Mouse (Mus musculus) right cerebral cortex, postnatal 36 days (tissue): ENCODE data around the gene Cytip.
"Not testable (repeated sequence)": the region's sequence is repeated elsewhere in the genome, so short reads cannot be mapped to it uniquely, and the experiment has no call there.

Source experiments
- DNase-seq, 2 experiments: peaks; one replicate each; pipeline ENCODE4 v3.0.0; 2022; ENCODE audit warnings: low spot score in 2 of 2, mixed read lengths in 1 of 2

Cytip gene

GRCm38 (mm10) chr2:58107887-58108286 lies 87.4 kb downstream of the Cytip start:
- not testable (repeated sequence) for DNase-seq

GRCm38 (mm10) chr2:58107046-58107445 lies 88.3 kb downstream of the Cytip start:
- DNase-seq, result no peak

DNA sequence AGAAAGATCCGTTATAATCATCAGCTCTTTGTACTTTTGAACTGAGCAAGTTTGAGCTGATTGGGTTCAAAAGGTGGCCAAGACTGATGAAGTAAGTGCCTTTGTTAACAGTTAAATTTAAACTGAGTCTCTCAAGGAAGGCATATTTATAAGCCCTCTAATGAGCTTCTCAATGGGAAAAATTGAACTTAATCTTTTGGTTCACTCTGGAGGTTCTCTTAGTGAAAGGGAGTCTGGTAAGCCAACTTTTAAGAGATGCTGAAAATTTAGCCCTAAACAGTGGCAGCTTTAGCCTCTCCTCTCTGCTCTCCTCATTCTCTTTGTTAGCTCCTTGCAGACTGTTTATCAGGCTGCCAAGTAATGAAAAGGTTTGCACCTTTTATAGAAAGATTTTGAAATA lies 100.5 kb downstream of the Cytip start:
- no peak for DNase-seq

- no peak for DNase-seq
Measured at GRCm38 (mm10) chr2:58086420-58086819, 108.9 kb downstream of the Cytip start.

- no peak for DNase-seq
Measured at GRCm38 (mm10) chr2:58079849-58080248, 115.5 kb downstream of the Cytip start.
